Mouse (Mus musculus): ENCODE measurements around the gene A130010J15Rik. TPM values are rescaled to one million over a fixed set of nuclear protein-coding genes. Genes with fewer than 3 reads are reported as not detected.

A130010J15Rik gene
- polyA plus RNA-seq, 1 experiment from 2014 or later = 11.2 TPM

GRCm38 (mm10) chr1:193189151-193189621 lies 21.3 kb downstream of the A130010J15Rik start:
- H3K27me3 ChIP-seq (ENCODE audit: control insufficient read depth, insufficient read depth, low read length) = no peaks in the 10 kb centered on the region
- H3K4me2 ChIP-seq (ENCODE audit: low read depth, low read length) = no peak overlapping the region
- peaks cover 4% of the 10 kb centered on the region; the same call in 1 of the 2 replicates for H3K4me1 ChIP-seq (ENCODE audit: control insufficient read depth, insufficient read depth, low read length)
- no peaks in the 10 kb centered on the region for H3K9me3 ChIP-seq (ENCODE audit: control insufficient read depth, low read length)
- H3K4me3 ChIP-seq (ENCODE audit: low read depth, low read length) = no peak overlapping the region
- WGBS = 33% methylated on average over 9 of the region's 9 CpGs
- H3K36me3 ChIP-seq (ENCODE audit: control insufficient read depth, insufficient read depth, low read length) = no peaks in the 10 kb centered on the region
- no peak overlapping the region; the same call in 1 of the 2 replicates for H3K27ac ChIP-seq (ENCODE audit: low read depth, low read length)
- H3K9ac ChIP-seq (replicated peaks; ENCODE audit: low read depth, low read length) = no peak overlapping the region
- peak; percentile 69; the same call in 1 of the 2 replicates for ATAC-seq (ENCODE audit: low read depth)

- Histone ChIP-seq H3K9me3 (ENCODE audit: control insufficient read depth, low read length) (no peaks in the 10 kb centered on the region), H3K4me3 (ENCODE audit: low read depth, low read length) (no peak overlapping the region), H3K4me2 (ENCODE audit: low read depth, low read length) (no peak overlapping the region), H3K36me3 (ENCODE audit: control insufficient read depth, insufficient read depth, low read length) (no peaks in the 10 kb centered on the region), H3K27me3 (ENCODE audit: control insufficient read depth, insufficient read depth, low read length) (no peaks in the 10 kb centered on the region), H3K27ac (ENCODE audit: low read depth, low read length) (no peak overlapping the region), H3K9ac (replicated peaks; ENCODE audit: low read depth, low read length) (no peak overlapping the region), H3K4me1 (ENCODE audit: control insufficient read depth, insufficient read depth, low read length) (peaks cover 4% of the 10 kb centered on the region; the same call in 1 of the 2 replicates)
- ATAC-seq (ENCODE audit: low read depth) = no peak
- WGBS = 64% methylated on average over 3 of the region's 3 CpGs
Observed at GRCm38 (mm10) chr1:193189771-193190170, 21.9 kb downstream of the A130010J15Rik start.

DNA sequence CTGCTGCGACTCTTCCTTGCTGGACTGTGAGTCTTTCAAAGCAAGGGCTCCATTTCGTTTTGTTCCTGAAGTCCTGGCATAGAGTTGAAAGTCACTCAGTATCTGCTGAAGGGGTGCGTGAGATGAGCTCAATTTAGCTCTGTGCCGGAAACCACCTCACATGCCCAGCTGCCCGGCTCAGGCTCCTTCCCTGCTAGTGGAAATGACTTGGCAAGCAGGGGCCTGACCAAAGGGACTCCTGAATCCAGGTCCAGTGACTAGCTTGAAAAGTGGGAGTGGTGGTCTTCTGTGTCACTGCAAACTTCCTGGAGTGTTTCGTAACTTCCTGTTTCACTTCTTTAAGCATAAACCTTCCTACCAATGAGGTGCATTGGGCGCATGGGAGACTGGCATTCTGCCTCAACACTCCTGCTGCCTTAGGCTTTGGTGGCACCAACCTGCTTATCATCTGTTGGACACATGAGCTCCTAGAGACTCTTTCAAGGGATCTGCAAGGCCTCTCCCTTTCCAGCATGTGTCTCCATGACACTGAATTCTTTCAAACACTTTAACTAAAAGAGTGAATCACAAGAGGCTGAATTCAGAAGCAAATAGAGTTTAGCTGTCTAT lies 23.9 kb downstream of the A130010J15Rik start:
- no peak overlapping the region for H3K9ac ChIP-seq (replicated peaks; ENCODE audit: low read depth, low read length)
- 88% methylated on average over 7 of the region's 7 CpGs for WGBS
- H3K36me3 ChIP-seq (ENCODE audit: control insufficient read depth, insufficient read depth, low read length) = no peaks in the 10 kb centered on the region
- ATAC-seq (ENCODE audit: low read depth) = no peak
- H3K4me2 ChIP-seq (ENCODE audit: low read depth, low read length) = no peak overlapping the region
- no peak overlapping the region for H3K27ac ChIP-seq (ENCODE audit: low read depth, low read length)
- no peaks in the 10 kb centered on the region for H3K9me3 ChIP-seq (ENCODE audit: control insufficient read depth, low read length)
- H3K4me3 ChIP-seq (ENCODE audit: low read depth, low read length) = no peak overlapping the region
- no peaks in the 10 kb centered on the region for H3K27me3 ChIP-seq (ENCODE audit: control insufficient read depth, insufficient read depth, low read length)
- H3K4me1 ChIP-seq (ENCODE audit: control insufficient read depth, insufficient read depth, low read length) = peaks cover 4% of the 10 kb centered on the region; the same call in 1 of the 2 replicates

- Histone ChIP-seq H3K4me2 (ENCODE audit: low read depth, low read length) (no peak overlapping the region), H3K27ac (ENCODE audit: low read depth, low read length) (no peak overlapping the region), H3K9me3 (ENCODE audit: control insufficient read depth, low read length) (no peaks in the 10 kb centered on the region), H3K27me3 (ENCODE audit: control insufficient read depth, insufficient read depth, low read length) (no peaks in the 10 kb centered on the region), H3K4me1 (ENCODE audit: control insufficient read depth, insufficient read depth, low read length) (peaks cover under 1% of the 10 kb centered on the region; the same call in 1 of the 2 replicates), H3K4me3 (ENCODE audit: low read depth, low read length) (no peak overlapping the region), H3K9ac (replicated peaks; ENCODE audit: low read depth, low read length) (no peak overlapping the region), H3K36me3 (ENCODE audit: control insufficient read depth, insufficient read depth, low read length) (no peaks in the 10 kb centered on the region)
- no peak for ATAC-seq (ENCODE audit: low read depth)
- WGBS = 93% methylated on average over 3 of the region's 3 CpGs
Observed at GRCm38 (mm10) chr1:193194416-193195140, 26.7 kb downstream of the A130010J15Rik start.

GRCm38 (mm10) chr1:193195169-193195810 lies 27.4 kb downstream of the A130010J15Rik start:
- Histone ChIP-seq H3K36me3 (ENCODE audit: control insufficient read depth, insufficient read depth, low read length) (no peaks in the 10 kb centered on the region), H3K27me3 (ENCODE audit: control insufficient read depth, insufficient read depth, low read length) (no peaks in the 10 kb centered on the region), H3K27ac (ENCODE audit: low read depth, low read length) (no peak overlapping the region), H3K4me3 (ENCODE audit: low read depth, low read length) (no peak overlapping the region), H3K9me3 (ENCODE audit: control insufficient read depth, low read length) (no peaks in the 10 kb centered on the region), H3K9ac (replicated peaks; ENCODE audit: low read depth, low read length) (no peak overlapping the region), H3K4me2 (ENCODE audit: low read depth, low read length) (no peak overlapping the region), H3K4me1 (ENCODE audit: control insufficient read depth, insufficient read depth, low read length) (no peaks in the 10 kb centered on the region)
- 76% methylated on average over 3 of the region's 3 CpGs for WGBS
- no peak for ATAC-seq (ENCODE audit: low read depth)

DNA sequence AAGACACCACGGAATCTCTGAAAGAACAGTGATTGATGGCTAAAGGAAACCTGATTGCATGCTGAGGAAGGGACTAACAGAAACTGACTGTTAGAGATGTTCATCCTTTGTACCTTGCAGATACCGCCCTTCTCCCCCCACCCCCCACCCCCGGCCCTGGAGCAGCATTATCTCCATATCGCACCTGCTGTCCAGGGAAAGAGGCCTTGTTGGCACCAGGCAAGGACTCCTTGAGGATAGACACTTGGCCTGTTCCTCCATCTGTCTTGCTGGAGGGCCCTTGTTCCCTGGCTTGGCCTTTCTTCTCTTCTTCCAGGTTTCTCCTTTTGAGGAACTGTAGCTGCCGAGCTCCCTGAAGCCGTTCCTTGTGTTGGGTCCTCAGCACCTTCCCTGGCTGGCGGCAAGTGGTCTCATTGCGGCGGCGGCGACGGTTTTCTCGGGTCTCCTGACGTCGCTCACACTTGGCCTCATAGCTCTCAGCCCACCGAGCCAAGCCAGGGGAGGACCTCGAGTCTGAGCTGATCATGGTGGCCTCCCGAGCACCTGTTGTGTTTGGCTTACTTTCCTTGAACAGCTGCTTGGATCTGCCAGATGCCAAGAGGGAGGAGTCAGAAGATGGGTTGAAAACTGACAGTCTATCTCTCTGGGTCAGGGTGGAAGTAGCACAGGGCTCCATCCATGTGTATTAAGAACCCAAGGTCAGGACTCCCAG lies 29.8 kb downstream of the A130010J15Rik start:
- Histone ChIP-seq H3K27me3 (ENCODE audit: control insufficient read depth, insufficient read depth, low read length) (no peaks in the 10 kb centered on the region), H3K9me3 (ENCODE audit: control insufficient read depth, low read length) (no peaks in the 10 kb centered on the region), H3K9ac (replicated peaks; ENCODE audit: low read depth, low read length) (no peak overlapping the region), H3K4me1 (ENCODE audit: control insufficient read depth, insufficient read depth, low read length) (no peaks in the 10 kb centered on the region), H3K4me2 (ENCODE audit: low read depth, low read length) (no peak overlapping the region), H3K36me3 (ENCODE audit: control insufficient read depth, insufficient read depth, low read length) (no peaks in the 10 kb centered on the region), H3K27ac (ENCODE audit: low read depth, low read length) (no peak overlapping the region), H3K4me3 (ENCODE audit: low read depth, low read length) (no peak overlapping the region)
- WGBS = 86% methylated on average over 18 of the region's 18 CpGs
- ATAC-seq (ENCODE audit: low read depth) = no peak

DNA sequence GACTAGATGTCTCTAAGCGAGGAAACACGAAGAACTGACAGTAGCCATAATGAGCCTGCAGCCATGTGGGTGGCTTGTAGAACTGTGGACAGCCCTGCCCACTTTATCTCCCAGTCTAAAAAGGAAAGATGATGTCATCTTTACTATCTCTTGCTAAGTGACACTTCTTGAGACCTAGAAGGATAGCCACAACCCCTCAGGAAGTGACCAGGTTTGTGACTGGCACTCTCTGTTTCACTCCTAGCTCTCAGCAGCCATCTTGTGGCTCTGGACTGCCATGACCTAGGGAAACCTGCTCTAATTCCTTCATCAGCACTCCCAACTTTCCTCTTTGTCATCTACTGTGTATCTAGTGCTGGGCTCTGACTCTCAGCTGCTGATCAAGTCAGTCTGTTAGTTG lies 30.5 kb downstream of the A130010J15Rik start:
- H3K4me3 ChIP-seq (ENCODE audit: low read depth, low read length) = no peak overlapping the region
- H3K27me3 ChIP-seq (ENCODE audit: control insufficient read depth, insufficient read depth, low read length) = no peaks in the 10 kb centered on the region
- ATAC-seq (ENCODE audit: low read depth) = no peak
- H3K36me3 ChIP-seq (ENCODE audit: control insufficient read depth, insufficient read depth, low read length) = no peaks in the 10 kb centered on the region
- H3K4me1 ChIP-seq (ENCODE audit: control insufficient read depth, insufficient read depth, low read length) = no peaks in the 10 kb centered on the region
- no peaks in the 10 kb centered on the region for H3K9me3 ChIP-seq (ENCODE audit: control insufficient read depth, low read length)
- H3K9ac ChIP-seq (replicated peaks; ENCODE audit: low read depth, low read length) = no peak overlapping the region
- H3K27ac ChIP-seq (ENCODE audit: low read depth, low read length) = no peak overlapping the region
- 85% methylated on average over 2 of the region's 2 CpGs for WGBS
- H3K4me2 ChIP-seq (ENCODE audit: low read depth, low read length) = no peak overlapping the region

DNA sequence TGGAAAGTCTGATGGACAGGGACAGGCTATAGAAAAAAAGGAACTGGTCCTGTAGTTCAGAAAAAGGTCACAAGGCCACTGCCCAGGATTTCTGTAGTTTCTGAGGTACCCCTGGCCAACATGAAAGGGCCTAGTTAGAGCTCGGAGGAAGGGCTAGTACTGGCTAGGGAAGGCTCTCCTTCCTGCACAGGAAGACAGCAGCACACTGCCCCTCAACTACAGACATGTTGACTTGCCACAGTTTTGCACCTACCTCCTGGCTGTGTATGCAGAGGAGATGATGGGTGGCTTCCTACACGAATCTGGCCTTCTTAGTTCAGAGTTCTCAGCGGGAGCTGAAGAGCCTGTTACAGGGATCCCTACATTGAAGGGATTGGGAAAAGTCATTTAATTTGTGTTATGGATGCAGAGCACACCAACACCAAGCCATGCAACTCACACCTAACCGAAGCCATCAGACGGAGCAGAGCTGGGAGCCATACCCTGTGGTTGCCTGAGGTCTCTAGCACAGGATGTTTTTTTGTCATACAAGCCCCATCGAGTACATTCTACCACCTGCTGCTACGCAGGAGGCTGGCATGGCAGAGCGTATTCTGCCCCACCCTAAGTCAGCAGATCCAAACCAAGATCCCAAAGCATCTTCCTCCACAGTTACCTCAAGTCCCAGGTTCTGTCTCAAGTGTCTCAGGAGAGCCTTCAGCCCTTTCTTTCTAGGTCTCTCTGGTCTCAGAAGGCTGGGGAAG lies 33.0 kb downstream of the A130010J15Rik start:
- Histone ChIP-seq H3K27ac (ENCODE audit: low read depth, low read length) (no peak overlapping the region), H3K4me1 (ENCODE audit: control insufficient read depth, insufficient read depth, low read length) (no peaks in the 10 kb centered on the region), H3K9me3 (ENCODE audit: control insufficient read depth, low read length) (no peaks in the 10 kb centered on the region), H3K27me3 (ENCODE audit: control insufficient read depth, insufficient read depth, low read length) (no peaks in the 10 kb centered on the region), H3K4me3 (ENCODE audit: low read depth, low read length) (no peak overlapping the region), H3K9ac (replicated peaks; ENCODE audit: low read depth, low read length) (no peak overlapping the region), H3K4me2 (ENCODE audit: low read depth, low read length) (no peak overlapping the region), H3K36me3 (ENCODE audit: control insufficient read depth, insufficient read depth, low read length) (no peaks in the 10 kb centered on the region)
- WGBS = 79% methylated on average over 8 of the region's 8 CpGs
- ATAC-seq (ENCODE audit: low read depth) = no peak
